Mouse (Mus musculus) spleen, adult 2 months (tissue): ENCODE results near the gene Med27. TPM values are rescaled to one million over a fixed set of nuclear protein-coding genes. Genes with fewer than 3 reads are reported as not detected.

Experiments
- DNase-seq, 2 experiments: peaks; one replicate each; pipeline versions ENCODE4 v3.0.0 to v3.0.0-alpha.2; 2012 to 2021; ENCODE audit warnings: low spot score in 2 of 2, low read depth in 1 of 2
- H3K27ac ChIP-seq: fragments of 200-500 bp; 2 replicates; pipeline ENCODE4 v1.5.1; 2012; ENCODE audit warnings: low read length, inconsistent platforms; ENCODE audit not compliant: insufficient read depth
- H3K27me3 ChIP-seq: fragments of 200-500 bp; 2 replicates; pipeline ENCODE4 v1.6.1; 2012; ENCODE audit warnings: mild to moderate bottlenecking, moderate library complexity, low read length, inconsistent platforms; ENCODE audit not compliant: control insufficient read depth, insufficient read depth
- H3K36me3 ChIP-seq: fragments of 200-500 bp; 2 replicates; pipeline ENCODE4 v1.6.1; 2012; ENCODE audit warnings: mild to moderate bottlenecking, low read length, inconsistent platforms; ENCODE audit not compliant: control insufficient read depth, insufficient read depth
- H3K4me1 ChIP-seq: fragments of 200-500 bp; 2 replicates; pipeline ENCODE4 v1.6.1; 2011; ENCODE audit warnings: inconsistent platforms; ENCODE audit not compliant: control insufficient read depth, insufficient read depth, insufficient read length
- H3K4me3 ChIP-seq: fragments of 200-500 bp; 2 replicates; pipeline ENCODE4 v1.5.1; 2011; ENCODE audit warnings: mild to moderate bottlenecking, inconsistent platforms; ENCODE audit not compliant: insufficient read depth, insufficient read length; ENCODE audit errors: extremely low read depth
- CTCF ChIP-seq: fragments of 200-500 bp; IDR thresholded peaks from 2 replicates; pipeline ENCODE4 v1.5.1; 2011; ENCODE audit warnings: mild to moderate bottlenecking, inconsistent platforms; ENCODE audit not compliant: insufficient read depth, insufficient read length, insufficient replicate concordance; ENCODE audit errors: extremely low read depth
- POLR2A ChIP-seq: fragments of 200-500 bp; IDR thresholded peaks from 2 replicates; pipeline ENCODE4 v1.6.1; 2011; ENCODE audit warnings: low read depth, low read length, inconsistent platforms
- WGBS: fragments of 180-500 bp; shearing (Covaris S2); methylation state at CpG from one replicate; pipeline ENCODE4 v1.1.7; 2018; 5-methylcytosine and 5-hydroxymethylcytosine counted together
- polyA plus RNA-seq: library from polyadenylated mRNA; depleted of rRNA; stranded (reverse); fragments of >200 nt; gene quantifications from 2 replicates; pipeline ENCODE4 v1.2.3, GENCODE M21; 2012

Gene Med27
- polyA plus RNA-seq, 1 experiment: 27.6 TPM

GRCm38 (mm10) chr2:29463039-29463585, 116.5 kb downstream of the Med27 start:
- no peak for DNase-seq
- H3K4me1 ChIP-seq: peaks cover 7% of the 10 kb centered on the region; the same call in 1 of the 2 replicates
- TF ChIP-seq CTCF (no peak), POLR2A (no peak)
- H3K36me3 ChIP-seq: no peaks in the 10 kb centered on the region
- no peak overlapping the region for H3K27ac ChIP-seq
- no peaks in the 10 kb centered on the region for H3K27me3 ChIP-seq
- no peak overlapping the region for H3K4me3 ChIP-seq
- 82% methylated on average over 6 of the region's 6 CpGs for WGBS

GRCm38 (mm10) chr2:29464851-29465648, 118.4 kb downstream of the Med27 start:
- H3K27me3 ChIP-seq: no peaks in the 10 kb centered on the region
- H3K4me3 ChIP-seq: no peak overlapping the region
- 82% methylated on average over 9 of the region's 9 CpGs for WGBS
- H3K27ac ChIP-seq: no peak overlapping the region
- peaks cover 5% of the 10 kb centered on the region; the same call in 1 of the 2 replicates for H3K4me1 ChIP-seq
- no peaks in the 10 kb centered on the region for H3K36me3 ChIP-seq
- no peak for DNase-seq
- no peak for TF ChIP-seq CTCF
- no peak for TF ChIP-seq POLR2A

- no peak for TF ChIP-seq POLR2A
- TF ChIP-seq CTCF: no peak
- 62% methylated on average over 3 of the region's 3 CpGs for WGBS
- H3K4me3 ChIP-seq: no peak overlapping the region
- H3K4me1 ChIP-seq: peaks cover 5% of the 10 kb centered on the region; the same call in 1 of the 2 replicates
- no peak for DNase-seq
- H3K27me3 ChIP-seq: no peaks in the 10 kb centered on the region
- no peaks in the 10 kb centered on the region for H3K36me3 ChIP-seq
- no peak overlapping the region for H3K27ac ChIP-seq
Observed at GRCm38 (mm10) chr2:29465649-29466137, 119.1 kb downstream of the Med27 start.

GRCm38 (mm10) chr2:29466396-29466795, 119.8 kb downstream of the Med27 start:
- H3K27ac ChIP-seq: no peak overlapping the region; the same call in 1 of the 2 replicates
- peaks cover 5% of the 10 kb centered on the region; the same call in 1 of the 2 replicates for H3K4me1 ChIP-seq
- no peak for TF ChIP-seq POLR2A
- no peak for TF ChIP-seq CTCF
- no peaks in the 10 kb centered on the region for H3K27me3 ChIP-seq
- 40% methylated on average over 4 of the region's 4 CpGs for WGBS
- no peaks in the 10 kb centered on the region for H3K36me3 ChIP-seq
- no peak overlapping the region for H3K4me3 ChIP-seq
- DNase-seq: no peak

DNA sequence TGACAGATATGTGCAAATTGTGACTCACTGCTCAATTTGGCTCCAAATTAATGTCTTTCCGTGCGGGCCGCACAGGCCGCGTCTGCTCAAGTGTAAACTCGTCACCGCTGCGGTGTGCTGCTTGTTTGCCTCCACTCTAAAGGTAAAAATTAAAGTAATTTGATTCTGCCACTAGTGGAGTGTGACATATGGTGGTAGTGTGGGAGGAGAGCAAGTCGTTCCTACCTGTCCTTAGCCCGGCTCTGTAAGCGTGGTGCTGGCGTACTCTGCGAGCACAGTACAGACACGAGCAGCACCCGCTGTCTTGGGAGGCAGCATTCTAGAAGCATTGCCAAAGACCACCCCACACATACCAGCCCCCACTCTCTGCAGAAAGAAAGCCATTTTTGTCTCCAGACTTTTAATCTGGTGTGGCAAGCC, 121.9 kb downstream of the Med27 start:
- no peak for DNase-seq
- Histone ChIP-seq H3K27ac (no peak overlapping the region), H3K36me3 (no peaks in the 10 kb centered on the region), H3K4me3 (no peak overlapping the region), H3K4me1 (peaks cover 5% of the 10 kb centered on the region; the same call in 1 of the 2 replicates), H3K27me3 (no peaks in the 10 kb centered on the region)
- TF ChIP-seq CTCF (no peak), POLR2A (no peak)
- 90% methylated on average over 15 of the region's 15 CpGs for WGBS

- no peak overlapping the region for H3K4me3 ChIP-seq
- DNase-seq: no peak
- no peak overlapping the region for H3K27ac ChIP-seq
- H3K4me1 ChIP-seq: no peaks in the 10 kb centered on the region
- no peaks in the 10 kb centered on the region for H3K36me3 ChIP-seq
- 83% methylated on average over 4 of the region's 4 CpGs for WGBS
- H3K27me3 ChIP-seq: no peaks in the 10 kb centered on the region
- no peak for TF ChIP-seq CTCF
- no peak for TF ChIP-seq POLR2A
Observed at GRCm38 (mm10) chr2:29472952-29473437, 126.4 kb downstream of the Med27 start.

DNA sequence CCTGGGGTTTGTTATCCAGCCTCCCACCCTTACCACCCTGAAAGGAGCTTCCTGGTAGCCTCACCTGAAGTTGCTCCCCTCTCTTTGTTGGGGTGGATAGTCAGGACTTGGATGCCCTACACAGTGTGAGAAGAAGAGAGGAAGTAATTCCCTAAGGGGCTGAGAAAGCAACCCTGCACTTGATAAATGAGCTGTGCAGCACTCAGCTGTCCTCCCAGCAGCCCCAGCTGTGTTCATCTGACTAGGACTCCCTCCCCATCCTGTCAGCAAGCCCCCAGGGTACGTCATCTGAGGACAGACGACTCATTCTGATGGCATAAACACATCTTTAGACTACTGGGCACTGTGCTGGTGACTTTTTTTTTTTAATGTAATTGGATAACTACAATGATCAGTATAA, 127.3 kb downstream of the Med27 start:
- 58% methylated on average over 2 of the region's 2 CpGs for WGBS
- Histone ChIP-seq H3K27ac (no peak overlapping the region), H3K27me3 (no peaks in the 10 kb centered on the region), H3K4me1 (no peaks in the 10 kb centered on the region), H3K4me3 (no peak overlapping the region), H3K36me3 (no peaks in the 10 kb centered on the region)
- TF ChIP-seq CTCF: no peak
- TF ChIP-seq POLR2A: no peak
- no peak for DNase-seq
